Mouse (Mus musculus): Measurements from ENCODE around the gene Tmigd3. TPM values are rescaled to one million over a fixed set of nuclear protein-coding genes. Genes with fewer than 3 reads are reported as not detected.
A peak's percentile ranks its signal among the peaks of the same experiment; 100 is the strongest.

Tmigd3 gene
- total and polyA plus RNA-seq, 3 experiments: 0.25 TPM; not detected in 2

DNA sequence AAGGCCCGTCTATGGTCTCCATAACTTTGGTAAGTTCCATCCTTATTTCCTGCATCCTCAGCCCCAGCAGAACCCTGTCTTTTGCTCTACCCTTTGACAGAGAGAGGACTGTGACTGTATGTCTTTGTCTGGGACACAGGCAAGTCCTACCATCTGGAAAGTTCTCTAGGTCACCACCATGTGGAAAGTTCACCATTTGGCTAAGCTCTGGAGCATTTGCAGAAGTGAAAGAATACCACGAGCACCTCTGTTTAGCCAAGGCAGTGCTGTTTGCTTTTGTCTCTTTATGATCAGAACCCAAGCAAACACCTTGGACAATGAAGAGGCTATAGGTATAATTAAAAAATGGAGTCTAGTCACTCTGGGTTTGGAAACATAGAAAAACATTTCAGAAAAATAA, 51.3 kb downstream of the Tmigd3 start:
- Histone ChIP-seq H3K36me3 (replicated peaks in 1 of 2; ENCODE audit: control insufficient read depth in 1 of 2, insufficient read depth in 1 of 2, low read length in 1 of 2) (peaks cover 0 to 21% of the 10 kb centered on the region in 2 experiments), H3K27ac (ENCODE audit: insufficient read depth, low read depth) (no peak overlapping the region), H3K4me3 (replicated peaks in 1 of 3; ENCODE audit: low read depth in 2 of 3, low read length in 2 of 3, poor library complexity in 1 of 3) (no peak overlapping the region), H3K9me3 (replicated peaks; ENCODE audit: low read length) (no peaks in the 10 kb centered on the region), H3K27me3 (replicated peaks) (no peaks in the 10 kb centered on the region), H3K4me2 (ENCODE audit: insufficient read depth, low read depth, poor library complexity, severe bottlenecking) (peak overlapping the region; percentile 29), H3K4me1 (ENCODE audit: control insufficient read depth in 1 of 2, insufficient read depth in 2 of 2) (peaks cover 3 to 21% of the 10 kb centered on the region in 2 experiments; a peak in 3 of 4 replicates), H3K79me2 (replicated peaks; ENCODE audit: control insufficient read depth, extremely low read depth, insufficient read depth, poor library complexity, severe bottlenecking) (no peaks in the 10 kb centered on the region), H3K9ac (ENCODE audit: insufficient read depth, low read depth) (no peak overlapping the region)
- TF ChIP-seq MAFK (IDR thresholded peaks at IDR 0.05; ENCODE audit: insufficient replicate concordance, low read length) (no peak), ZKSCAN1 (IDR thresholded peaks at IDR 0.05; ENCODE audit: borderline replicate concordance, low read depth, low read length) (no peak), MAX (IDR thresholded peaks at IDR 0.05; ENCODE audit: low read length) (no peak), MEF2A (IDR thresholded peaks at IDR 0.05; ENCODE audit: borderline replicate concordance, low read depth, low read length) (no peak), POLR2AphosphoS2 (IDR thresholded peaks at IDR 0.05; ENCODE audit: low read depth, low read length) (no peak), ZNF384 (IDR thresholded peaks at IDR 0.05; ENCODE audit: low read depth, low read length) (no peak), TCF12 (IDR thresholded peaks at IDR 0.05; ENCODE audit: low read depth, low read length) (no peak), HCFC1 (IDR thresholded peaks at IDR 0.05; ENCODE audit: low read depth, low read length) (no peak), UBTF (IDR thresholded peaks at IDR 0.05; ENCODE audit: low read depth, low read length) (no peak), PAX5 (IDR thresholded peaks at IDR 0.05; ENCODE audit: low read length) (no peak), MYC (IDR thresholded peaks at IDR 0.05; ENCODE audit: low read depth, low read length) (peak; percentile 71; the same call in 1 of the 2 replicates), CTCF (conservative IDR thresholded peaks at IDR 0.05 in 1 of 2, IDR thresholded peaks at IDR 0.05 in 1 of 2; ENCODE audit: low read depth in 2 of 2, low read length in 2 of 2) (no peak), IRF4 (IDR thresholded peaks at IDR 0.05; ENCODE audit: low read depth, low read length) (peak; percentile 78), SMC3 (IDR thresholded peaks at IDR 0.05; ENCODE audit: low read depth, low read length) (no peak), POLR2A (IDR thresholded peaks at IDR 0.05; ENCODE audit: low read depth, low read length) (no peak), EP300 (IDR thresholded peaks at IDR 0.05; ENCODE audit: low read length) (peak; percentile 71), JUN (IDR thresholded peaks at IDR 0.05; ENCODE audit: insufficient read depth, low read depth, low read length) (no peak), RCOR1 (conservative IDR thresholded peaks at IDR 0.05; ENCODE audit: low read depth, low read length) (no peak), TBP (conservative IDR thresholded peaks at IDR 0.05; ENCODE audit: low read depth, low read length) (no peak), ZC3H11A (IDR thresholded peaks at IDR 0.05; ENCODE audit: low read depth, low read length) (no peak), ETS1 (conservative IDR thresholded peaks at IDR 0.05; ENCODE audit: low read depth, low read length) (no peak), NRF1 (IDR thresholded peaks at IDR 0.05; ENCODE audit: low read depth, low read length) (no peak)
- in situ Hi-C loops (cut with MboI; ENCODE audit: low pct_ligation_motif_present, low pct_unique_long_range_greater_than_20kb, low sequenced_read_pairs): no loop called here
- dilution Hi-C loops (cut with MboI; ENCODE audit: extremely low pct_ligation_motif_present, extremely low pct_unique_long_range_greater_than_20kb, low sequenced_read_pairs): loop anchor here (25.0 kb wide), 1 partner anchor 235 kb away; the partner anchor contains the start of gene Ddx20
- peak; percentile 45 for DNase-seq (ENCODE audit: extremely low read depth)

DNA sequence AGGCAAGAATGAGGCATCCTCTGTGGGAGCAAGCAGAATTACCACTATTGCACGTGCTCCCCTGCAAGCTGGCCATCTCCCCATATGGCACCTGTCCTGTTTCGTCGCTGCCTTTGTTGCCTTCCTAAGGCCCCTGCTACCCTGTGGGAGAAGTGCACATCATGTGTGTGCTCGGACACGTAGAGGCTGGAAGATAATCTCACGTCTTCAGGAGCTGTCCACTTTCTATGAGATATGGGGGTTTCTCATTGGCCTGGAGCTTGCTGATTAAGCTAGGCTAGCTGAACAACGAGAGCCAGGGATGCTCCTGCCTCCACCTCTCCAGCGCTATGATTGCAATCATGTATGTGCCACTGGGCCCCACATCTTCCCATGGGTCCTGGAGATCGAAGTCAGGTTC, 53.9 kb downstream of the Tmigd3 start:
- H3K79me2 ChIP-seq (replicated peaks; ENCODE audit: control insufficient read depth, extremely low read depth, insufficient read depth, poor library complexity, severe bottlenecking): no peaks in the 10 kb centered on the region
- no peak for DNase-seq (ENCODE audit: extremely low read depth)
- in situ Hi-C loops (cut with MboI; ENCODE audit: low pct_ligation_motif_present, low pct_unique_long_range_greater_than_20kb, low sequenced_read_pairs): no loop called here
- H3K9me3 ChIP-seq (replicated peaks; ENCODE audit: low read length): no peaks in the 10 kb centered on the region
- peaks cover 9 to 43% of the 10 kb centered on the region in 2 experiments for H3K4me1 ChIP-seq (ENCODE audit: control insufficient read depth in 1 of 2, insufficient read depth in 2 of 2)
- H3K36me3 ChIP-seq (replicated peaks in 1 of 2; ENCODE audit: control insufficient read depth in 1 of 2, insufficient read depth in 1 of 2, low read length in 1 of 2): peaks cover 0 to 29% of the 10 kb centered on the region in 2 experiments
- no peak overlapping the region for H3K4me3 ChIP-seq (replicated peaks in 1 of 3; ENCODE audit: low read depth in 2 of 3, low read length in 2 of 3, poor library complexity in 1 of 3)
- TF ChIP-seq KAT2A (IDR thresholded peaks at IDR 0.05; ENCODE audit: insufficient replicate concordance, low read length) (no peak), UBTF (IDR thresholded peaks at IDR 0.05; ENCODE audit: low read depth, low read length) (no peak), BHLHE40 (IDR thresholded peaks at IDR 0.05; ENCODE audit: low read depth, low read length) (no peak), EP300 (IDR thresholded peaks at IDR 0.05; ENCODE audit: low read length) (no peak), MAFK (IDR thresholded peaks at IDR 0.05; ENCODE audit: insufficient replicate concordance, low read length) (no peak), HCFC1 (IDR thresholded peaks at IDR 0.05; ENCODE audit: low read depth, low read length) (no peak), NRF1 (IDR thresholded peaks at IDR 0.05; ENCODE audit: low read depth, low read length) (no peak), CHD2 (IDR thresholded peaks at IDR 0.05; ENCODE audit: low read length) (no peak), USF2 (conservative IDR thresholded peaks at IDR 0.05; ENCODE audit: low read depth, low read length) (no peak), MXI1 (IDR thresholded peaks at IDR 0.05; ENCODE audit: low read depth, low read length) (no peak), E2F4 (IDR thresholded peaks at IDR 0.05; ENCODE audit: insufficient replicate concordance, low read depth, low read length) (no peak), ELF1 (IDR thresholded peaks at IDR 0.05; ENCODE audit: low read depth, low read length) (no peak), PAX5 (IDR thresholded peaks at IDR 0.05; ENCODE audit: low read length) (no peak), ETS1 (conservative IDR thresholded peaks at IDR 0.05; ENCODE audit: low read depth, low read length) (no peak), CTCF (conservative IDR thresholded peaks at IDR 0.05 in 1 of 2, IDR thresholded peaks at IDR 0.05 in 1 of 2; ENCODE audit: low read depth in 2 of 2, low read length in 2 of 2) (no peak)
- H3K9ac ChIP-seq (ENCODE audit: insufficient read depth, low read depth): no peak overlapping the region
- no peak overlapping the region for H3K4me2 ChIP-seq (ENCODE audit: insufficient read depth, low read depth, poor library complexity, severe bottlenecking)
- no peaks in the 10 kb centered on the region for H3K27me3 ChIP-seq (replicated peaks)
- no peak overlapping the region for H3K27ac ChIP-seq (ENCODE audit: insufficient read depth, low read depth)
- dilution Hi-C loops (cut with MboI; ENCODE audit: extremely low pct_ligation_motif_present, extremely low pct_unique_long_range_greater_than_20kb, low sequenced_read_pairs): loop anchor here (25.0 kb wide), 1 partner anchor 237 kb away; the partner anchor contains the start of gene Ddx20

All from CH12.LX (cell line).